Comparison of ENCODE assay signal across 18 mouse cellular contexts in the genomic region with DNA sequence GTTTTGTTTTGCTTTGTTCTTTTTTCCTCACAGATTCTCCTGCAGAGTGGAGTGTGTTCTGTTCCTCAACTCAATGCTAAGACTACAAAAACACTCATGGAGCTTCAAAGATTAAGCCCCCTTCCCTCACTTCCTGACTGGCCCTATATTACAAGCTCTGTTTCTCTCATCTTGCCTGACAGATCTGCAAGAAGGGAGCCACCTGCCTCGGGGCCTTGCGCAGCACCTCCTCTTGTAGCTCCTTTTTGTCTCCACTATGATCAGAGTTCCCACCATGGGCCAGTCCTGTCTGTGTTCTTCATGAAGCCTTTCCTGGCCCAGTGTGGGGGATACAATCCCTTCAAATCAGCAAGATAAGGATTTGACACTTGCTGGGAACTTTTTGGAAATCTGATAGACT.
DNase-seq lines count a peak whose midpoint lies in the region; ATAC-seq lines count a peak whose summit lies in the region.
"Had no signal": no experiment of that assay in that cellular context is flagged by ENCODE, and none has a peak within 500 bp of the region (broad histone marks: within the 10 kb centered on the region; RNA-seq: fewer than 3 reads in every experiment).

No protein-coding gene starts in this region.

- 84% methylated on average over 2 of the region's 2 CpGs for WGBS in midbrain, embryonic 11.5 days
- 77% methylated on average over 2 of the region's 2 CpGs for WGBS in midbrain, embryonic 16.5 days

- no peaks in the 10 kb centered on the region for H3K9me3 ChIP-seq in midbrain, embryonic 11.5 days (ENCODE audit: control insufficient read depth, low read length)
- H3K9me3 ChIP-seq in midbrain, embryonic 16.5 days (replicated peaks; ENCODE audit: control insufficient read depth, low read length, poor library complexity, severe bottlenecking): no peaks in the 10 kb centered on the region
- H3K9me3 ChIP-seq: hindbrain, embryonic 10.5 days; hindbrain, embryonic 15.5 days had no signal

- no peak overlapping the region for H3K4me2 ChIP-seq in midbrain, embryonic 11.5 days
- no peak overlapping the region for H3K4me2 ChIP-seq in midbrain, embryonic 16.5 days (ENCODE audit: low read length)
- H3K4me2 ChIP-seq: heart, embryonic 11.5 days; hindbrain, embryonic 15.5 days had no signal

- no peak overlapping the region for H3K4me3 ChIP-seq in midbrain, embryonic 11.5 days (ENCODE audit: low read depth, low read length)
- H3K4me3 ChIP-seq in midbrain, embryonic 16.5 days (ENCODE audit: low read depth, low read length): no peak overlapping the region
- H3K4me3 ChIP-seq: gastrocnemius, adult 2 months; hindbrain, embryonic 10.5 days; hindbrain, embryonic 15.5 days had no signal

- no peaks in the 10 kb centered on the region for H3K36me3 ChIP-seq in midbrain, embryonic 11.5 days (ENCODE audit: control insufficient read depth, insufficient read depth, low read length)
- peaks cover 10% of the 10 kb centered on the region for H3K36me3 ChIP-seq in midbrain, embryonic 16.5 days (ENCODE audit: control insufficient read depth, insufficient read depth, low read length)
- H3K36me3 ChIP-seq: hindbrain, embryonic 10.5 days had no signal

- DNase-seq in midbrain, embryonic 11.5 days (ENCODE audit: low spot score, missing footprints): peak; percentile 71
- DNase-seq in thymus, postnatal 14 days: peak; percentile 55
- peak; percentile 56 for DNase-seq in thymus, postnatal 4 days
- DNase-seq in ovary, postnatal 10 days (ENCODE audit: low spot score): no peak
- no peak for DNase-seq in heart, postnatal 4 days
- DNase-seq: cerebellum, adult 18-20 months; cerebellum, adult 9-10 months; cerebellum, postnatal 14 days; forebrain, postnatal 0 days; gastrocnemius, adult 2 months; gastrocnemius, postnatal 14 days; heart, adult 11 months had no signal

- no peak overlapping the region for H3K9ac ChIP-seq in midbrain, embryonic 11.5 days (ENCODE audit: low read length)
- H3K9ac ChIP-seq in midbrain, embryonic 16.5 days (ENCODE audit: low read depth, low read length): no peak overlapping the region
- H3K9ac ChIP-seq: forebrain, postnatal 0 days; hindbrain, embryonic 15.5 days had no signal

- H3K4me1 ChIP-seq in midbrain, embryonic 11.5 days (ENCODE audit: control insufficient read depth, insufficient read depth, low read length): no peaks in the 10 kb centered on the region
- no peaks in the 10 kb centered on the region for H3K4me1 ChIP-seq in midbrain, embryonic 16.5 days (ENCODE audit: control insufficient read depth, insufficient read depth, low read length)
- H3K4me1 ChIP-seq: hindbrain, embryonic 10.5 days; hindbrain, embryonic 15.5 days had no signal

- H3K27ac ChIP-seq in midbrain, embryonic 11.5 days (ENCODE audit: low read depth, low read length): no peak overlapping the region
- H3K27ac ChIP-seq in midbrain, embryonic 16.5 days (ENCODE audit: low read length): no peak overlapping the region
- H3K27ac ChIP-seq: gastrocnemius, adult 2 months; hindbrain, embryonic 10.5 days; hindbrain, embryonic 15.5 days had no signal

- H3K27me3 ChIP-seq in midbrain, embryonic 11.5 days (ENCODE audit: control insufficient read depth, insufficient read depth, low read length): no peaks in the 10 kb centered on the region
- no peaks in the 10 kb centered on the region for H3K27me3 ChIP-seq in midbrain, embryonic 16.5 days (ENCODE audit: control insufficient read depth, insufficient read depth, low read depth, low read length)
- H3K27me3 ChIP-seq: hindbrain, embryonic 15.5 days had no signal

- no peak for ATAC-seq in midbrain, embryonic 11.5 days (ENCODE audit: low FRiP score)
- no peak for ATAC-seq in midbrain, embryonic 16.5 days
- ATAC-seq: activated CD4-positive, CD25-positive, alpha-beta regulatory T cell, adult 4 months; forebrain, embryonic 14.5 days; forebrain, postnatal 0 days had no signal

Comparison
In these comparisons a context has a peak if more than half of its experiments do, and no peak if none do; other contexts are left out.
1. DNase-seq: peak in midbrain, embryonic 11.5 days (single experiment), thymus, postnatal 14 days (single experiment) and thymus, postnatal 4 days (single experiment); none in ovary, postnatal 10 days (single experiment) and heart, postnatal 4 days (single experiment).